Mouse (Mus musculus) kidney, adult 2 months (tissue): ENCODE measurements around the gene Rnf121.

Source experiments
- CTCF ChIP-seq: fragments of 200-500 bp; conservative IDR thresholded peaks from 2 replicates; pipeline ENCODE4 v1.5.1; 2011; ENCODE audit warnings: low read depth, mild to moderate bottlenecking, control low read depth, low read length, moderate library complexity, mixed read lengths; ENCODE audit not compliant: insufficient read depth, insufficient read length
- POLR2A ChIP-seq: fragments of 200-500 bp; IDR thresholded peaks from one replicate; pipeline ENCODE4 v1.6.1; 2011; ENCODE audit warnings: low read depth, low read length, control low read depth

DNA sequence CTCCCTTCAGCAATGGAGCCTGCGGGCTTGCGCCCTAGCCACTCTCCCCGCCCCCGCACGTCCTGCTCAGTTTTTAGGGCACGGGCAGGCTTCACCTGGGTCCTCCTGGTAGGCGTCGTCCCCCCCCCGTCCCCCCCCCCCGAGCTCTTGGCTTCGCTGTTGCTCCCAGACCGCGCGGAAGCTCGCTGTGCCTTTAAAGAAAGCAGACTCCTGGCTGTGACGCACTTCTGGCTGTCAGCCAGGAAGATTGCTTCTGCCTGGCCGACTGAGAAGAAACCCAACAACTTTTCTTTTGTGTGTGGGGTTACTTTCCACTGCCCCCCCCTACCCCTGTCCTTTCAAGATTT, 94.9 kb downstream of the Rnf121 start:
- TF ChIP-seq CTCF (no peak), POLR2A (no peak)
